Mouse (Mus musculus) heart, adult 9 months (tissue): ENCODE data around the gene Dnah7a.
"Not testable (repeated sequence)": the region's sequence is repeated elsewhere in the genome, so short reads cannot be mapped to it uniquely, and the experiment has no call there.

Source experiments
- DNase-seq, 2 experiments: peaks; one replicate each; pipeline ENCODE4 v3.0.0; 2022; ENCODE audit warnings: low spot score in 2 of 2

The Dnah7a gene

DNA sequence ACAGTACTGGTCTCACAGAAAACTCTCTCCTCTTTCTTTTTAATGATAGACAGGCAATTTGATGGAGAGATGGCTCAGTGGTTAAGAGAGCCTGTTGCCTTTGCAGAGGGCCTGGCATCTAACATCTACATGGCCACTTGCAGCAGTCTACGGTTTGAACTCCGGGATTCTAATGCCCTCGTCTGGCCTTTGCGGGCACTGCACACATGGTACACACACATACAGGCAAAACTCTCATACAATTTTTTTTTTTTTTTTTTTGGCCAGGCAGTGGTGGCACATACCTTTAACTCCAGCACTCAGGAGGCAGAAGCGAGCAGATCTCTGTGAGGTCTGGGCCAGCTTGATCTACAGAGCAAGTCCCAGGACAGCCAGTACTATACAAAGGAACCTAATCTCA lies 2.4 kb downstream of the Dnah7a start:
- no peak for DNase-seq

DNA sequence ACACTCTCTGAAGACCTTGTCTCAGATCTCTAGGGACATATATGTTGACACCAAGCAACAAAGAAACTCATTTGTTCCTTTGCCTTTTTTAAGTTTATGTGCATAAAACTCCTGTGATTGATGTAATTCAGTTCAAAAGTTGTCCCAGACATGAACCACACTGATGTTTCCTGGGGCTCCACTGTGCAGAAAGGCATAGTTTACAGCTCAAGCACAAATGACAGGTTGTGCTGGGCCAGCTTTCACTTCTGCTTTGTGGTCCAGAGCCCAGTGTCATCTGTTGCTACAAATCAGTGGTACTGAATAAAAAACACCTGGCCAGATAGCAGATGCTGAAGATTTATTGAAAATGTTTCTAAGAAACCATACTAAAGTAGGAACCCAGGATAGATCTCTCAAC lies 42.3 kb downstream of the Dnah7a start:
- DNase-seq: not testable (repeated sequence)

DNA sequence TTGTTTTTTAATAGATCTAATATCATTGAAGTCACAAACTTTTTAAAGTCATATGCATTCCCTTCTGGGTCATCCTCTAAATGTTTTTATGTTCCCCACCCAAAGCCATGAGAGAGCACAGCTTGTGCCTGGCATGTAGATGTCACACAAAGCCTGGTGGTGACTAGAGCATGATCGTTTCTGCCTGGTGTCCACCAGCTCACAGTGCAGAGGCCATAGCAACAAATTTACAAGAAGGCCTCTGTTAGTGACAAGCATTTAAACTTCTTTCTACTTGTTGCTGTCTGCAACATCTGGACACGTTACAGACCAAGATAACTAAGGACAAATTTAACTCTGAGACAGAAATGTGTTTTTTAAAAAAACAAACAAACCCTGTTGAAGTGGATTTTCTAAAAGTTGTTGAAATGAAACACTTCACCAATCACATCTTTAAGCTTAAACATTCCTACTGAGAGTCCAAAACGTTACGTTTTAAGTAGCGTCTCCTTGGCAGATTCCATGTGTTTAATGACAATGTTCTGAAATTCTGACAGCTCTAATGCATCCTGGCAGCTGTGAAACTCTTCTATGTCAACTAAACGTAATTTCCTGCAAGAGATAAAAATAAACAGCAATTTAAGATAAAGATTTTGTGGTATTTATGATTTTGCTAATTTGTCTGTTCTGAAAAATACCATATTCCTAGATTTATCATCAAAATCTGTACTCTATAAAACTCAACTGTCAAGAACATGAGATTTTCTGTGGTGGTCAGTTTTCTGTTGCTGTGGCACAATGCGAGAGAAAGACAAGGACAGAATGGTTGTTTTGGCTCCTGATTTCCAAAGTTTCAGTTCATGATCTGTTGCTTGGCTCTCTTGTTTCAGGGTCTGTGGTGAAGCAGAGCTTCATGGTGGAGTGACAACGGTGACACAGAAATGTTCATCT lies 66.5 kb downstream of the Dnah7a start:
- no peak for DNase-seq

DNA sequence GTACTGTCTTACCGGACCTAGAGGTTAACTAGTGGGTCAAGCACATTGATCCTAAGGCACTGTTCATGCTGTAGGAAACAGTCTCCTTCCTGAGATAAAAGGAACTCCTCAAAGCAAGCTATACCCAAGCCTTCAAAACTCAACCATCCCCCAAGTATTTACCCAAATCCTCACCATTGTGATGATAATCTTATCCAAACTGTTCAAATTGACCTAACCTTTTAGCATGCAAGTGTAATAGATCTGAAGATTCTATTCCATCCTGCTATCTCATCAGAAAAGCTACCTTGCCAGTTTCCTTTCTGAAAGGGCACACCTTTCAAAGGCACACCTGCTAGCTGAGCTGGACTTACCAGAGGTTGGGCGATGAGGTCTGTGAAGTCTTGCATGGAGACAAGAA lies 70.9 kb downstream of the Dnah7a start:
- DNase-seq: not testable (repeated sequence)

DNA sequence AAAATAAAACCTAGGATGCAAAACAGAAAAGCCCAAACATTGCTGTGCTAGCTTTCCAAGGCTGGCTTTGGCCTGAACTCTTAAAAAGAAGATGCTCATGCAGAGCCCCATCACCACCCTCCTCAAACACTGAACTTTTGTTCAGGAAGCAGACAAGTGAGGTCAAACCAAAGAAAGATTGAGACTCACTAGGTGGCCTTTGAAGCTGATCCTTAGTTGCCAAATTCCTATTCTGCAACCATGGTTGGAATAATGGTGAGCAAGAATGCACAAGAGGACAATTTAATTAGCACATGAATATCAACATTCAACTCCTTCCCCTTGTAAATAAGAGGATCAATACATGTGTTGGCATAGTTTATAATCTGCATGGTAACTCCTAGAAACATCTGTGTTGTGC lies 74.5 kb downstream of the Dnah7a start:
- not testable (repeated sequence) for DNase-seq

DNA sequence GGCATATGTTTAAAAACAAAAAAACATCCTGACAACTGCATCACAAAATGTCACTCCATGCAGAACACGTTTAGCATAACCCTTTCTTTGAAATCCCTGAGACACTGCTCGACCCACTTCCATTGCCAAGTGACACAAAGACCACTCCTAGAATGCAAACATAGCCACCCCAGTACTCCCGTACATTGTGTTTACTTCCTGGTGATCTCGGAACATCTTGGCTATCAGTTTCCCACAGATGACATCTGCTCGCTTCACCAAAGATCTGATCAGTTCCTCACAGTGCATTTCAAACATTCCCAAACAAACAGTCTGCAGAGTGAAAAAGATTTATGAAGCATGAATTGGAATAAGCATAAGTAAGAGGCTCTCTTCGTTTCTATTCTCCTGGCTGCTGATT lies 76.6 kb downstream of the Dnah7a start:
- no peak for DNase-seq

DNA sequence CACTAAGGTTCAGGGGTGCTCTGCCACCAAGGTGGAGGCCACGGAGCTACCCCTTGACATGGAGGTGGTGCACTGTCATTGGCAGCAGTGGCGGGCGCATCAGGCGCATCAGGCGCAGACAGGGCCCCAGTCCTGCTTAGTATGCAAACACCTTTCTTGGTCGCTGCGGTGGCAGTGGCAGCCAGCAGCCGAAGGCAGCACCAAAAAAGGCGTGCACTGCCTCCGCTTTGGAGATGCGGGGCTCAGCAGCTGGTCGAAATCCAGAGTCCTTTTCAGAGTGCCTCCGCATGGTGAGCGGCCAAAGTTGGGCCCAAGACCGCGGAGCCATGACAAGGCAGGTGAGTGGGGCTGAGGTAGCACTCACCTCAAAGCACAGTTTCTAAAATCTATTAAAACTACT lies 93.1 kb downstream of the Dnah7a start:
- DNase-seq: no peak

DNA sequence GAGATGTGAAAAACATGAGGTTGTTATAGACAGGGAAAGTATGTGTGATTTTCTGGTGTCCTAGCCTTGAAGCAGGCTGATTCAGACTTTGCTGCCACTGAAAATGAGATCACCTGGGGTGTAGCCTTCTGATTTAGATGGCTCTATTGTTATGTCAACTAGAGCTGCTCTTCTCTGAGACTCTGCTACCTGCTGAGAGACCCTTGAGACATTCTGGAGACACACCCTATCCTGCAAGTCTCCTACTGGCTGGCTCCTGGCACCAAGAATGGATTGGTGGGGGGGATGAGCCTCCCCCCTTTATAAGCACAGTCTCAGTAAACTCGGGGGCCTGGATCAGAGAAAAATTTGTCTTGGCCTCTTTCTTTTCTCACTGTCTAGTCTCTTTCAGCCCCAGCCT lies 125.3 kb downstream of the Dnah7a start:
- DNase-seq: not testable (repeated sequence)

DNA sequence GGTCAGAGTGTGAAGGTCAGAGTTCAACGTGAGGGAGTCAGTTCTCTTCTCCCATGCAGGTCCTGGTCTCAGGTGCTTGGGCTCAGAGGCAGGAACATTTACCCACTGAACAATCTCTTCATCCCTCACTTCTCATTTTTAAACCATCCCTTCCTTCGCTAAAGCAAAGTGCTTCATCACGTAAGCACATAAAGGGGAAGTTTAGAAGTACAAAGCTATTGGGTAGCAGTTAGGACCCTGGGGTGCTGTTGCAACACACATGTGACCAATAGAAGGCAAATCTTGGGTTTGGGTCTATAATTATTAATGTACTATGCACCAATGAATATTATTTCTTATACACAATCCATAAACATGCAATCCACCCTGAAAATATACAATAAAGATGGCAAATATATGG lies 148.7 kb downstream of the Dnah7a start:
- not testable (repeated sequence) for DNase-seq

DNA sequence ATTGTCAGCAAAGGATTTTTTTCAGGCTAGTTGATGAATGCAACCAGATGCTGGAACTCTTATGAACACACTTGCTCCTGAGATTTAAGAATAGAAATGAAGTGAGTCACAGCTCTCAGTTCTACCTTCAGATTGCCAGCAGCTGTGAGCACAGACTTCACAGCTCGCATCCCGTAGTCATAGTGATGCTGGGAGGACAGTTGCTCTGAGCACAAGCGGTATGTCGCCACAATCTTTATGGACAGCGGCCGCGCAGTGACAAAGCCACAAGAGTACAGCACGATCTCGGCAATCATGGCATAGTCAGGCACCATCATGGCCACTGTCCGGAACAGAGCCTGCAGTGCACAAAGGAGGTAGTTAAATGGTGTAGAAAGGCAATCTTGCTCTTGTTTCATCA lies 159.6 kb downstream of the Dnah7a start:
- not testable (repeated sequence) for DNase-seq

DNA sequence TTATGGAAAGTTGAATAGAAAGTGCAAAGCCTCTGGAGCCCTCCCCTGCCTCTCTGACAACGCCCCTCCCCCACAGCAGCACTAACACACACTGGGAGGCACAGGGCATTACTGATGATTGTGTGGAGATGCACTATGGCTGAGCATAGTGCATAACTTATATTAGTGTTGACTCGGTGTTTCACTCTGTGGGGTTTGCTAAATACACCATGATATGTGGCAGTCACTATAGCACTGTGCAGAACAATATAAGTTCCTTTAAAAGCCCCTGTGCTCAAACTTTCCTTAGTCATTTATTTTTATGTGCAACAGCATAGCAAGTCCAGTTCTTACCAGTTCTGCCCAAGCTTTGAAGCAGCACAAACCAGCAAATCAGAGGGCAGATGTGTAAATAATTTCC lies 168.2 kb downstream of the Dnah7a start:
- not testable (repeated sequence) for DNase-seq

DNA sequence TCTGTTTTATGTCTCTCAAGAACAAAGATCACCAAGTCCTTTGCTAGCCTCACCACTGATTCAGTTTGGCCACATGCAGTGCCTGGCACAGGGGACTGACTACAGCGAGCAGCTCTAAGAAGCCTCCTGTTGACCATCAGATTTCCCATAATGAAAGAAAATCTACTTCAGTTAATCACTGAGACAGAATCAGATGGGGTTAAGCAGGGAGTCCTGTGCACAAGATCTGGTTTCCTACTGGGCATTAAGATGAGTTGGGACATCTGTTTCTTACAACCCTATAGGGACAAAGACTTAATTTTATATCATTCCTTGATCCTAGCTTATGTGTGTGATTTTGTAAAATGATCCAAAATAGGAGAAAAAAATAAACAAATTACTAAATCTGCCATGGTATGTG lies 171.8 kb downstream of the Dnah7a start:
- DNase-seq: not testable (repeated sequence)

DNA sequence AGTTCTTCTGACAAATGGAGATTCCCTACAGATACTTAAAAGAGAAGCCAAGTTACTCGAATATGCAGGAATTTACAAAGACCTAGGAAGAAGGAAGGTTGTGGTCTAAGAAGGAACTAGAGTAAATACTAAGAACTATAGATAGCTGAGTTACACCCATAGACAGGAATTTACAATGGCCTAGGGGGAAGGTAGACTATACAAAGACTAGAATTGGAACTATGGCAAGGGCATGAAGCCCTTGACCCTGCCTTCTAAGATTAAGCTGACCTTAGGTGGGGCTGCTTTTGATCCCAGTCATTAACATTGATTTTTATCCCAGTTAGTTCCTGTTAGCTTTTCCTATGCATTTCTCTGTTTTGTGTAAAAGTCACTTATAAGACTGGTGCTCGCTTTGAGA lies 180.6 kb downstream of the Dnah7a start:
- not testable (repeated sequence) for DNase-seq

DNA sequence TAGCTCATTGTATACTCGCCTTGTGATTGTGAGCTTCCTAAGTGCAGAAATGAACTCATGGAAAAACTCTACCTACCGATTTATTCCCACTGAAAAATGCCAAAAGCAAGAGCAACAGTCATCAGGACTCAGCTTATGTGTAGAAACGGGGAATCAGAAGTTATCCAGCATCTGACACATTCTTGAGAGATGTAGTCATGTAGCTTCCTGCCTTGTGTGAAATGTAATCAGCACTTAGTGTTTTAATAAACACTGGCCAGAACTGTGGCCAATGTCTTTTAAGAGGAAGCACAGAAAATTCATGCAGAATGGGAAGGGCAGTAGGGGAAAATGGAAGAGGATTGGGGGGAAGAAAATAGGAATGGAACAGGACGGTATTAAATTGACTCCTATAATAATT lies 232.9 kb downstream of the Dnah7a start:
- no peak for DNase-seq

DNA sequence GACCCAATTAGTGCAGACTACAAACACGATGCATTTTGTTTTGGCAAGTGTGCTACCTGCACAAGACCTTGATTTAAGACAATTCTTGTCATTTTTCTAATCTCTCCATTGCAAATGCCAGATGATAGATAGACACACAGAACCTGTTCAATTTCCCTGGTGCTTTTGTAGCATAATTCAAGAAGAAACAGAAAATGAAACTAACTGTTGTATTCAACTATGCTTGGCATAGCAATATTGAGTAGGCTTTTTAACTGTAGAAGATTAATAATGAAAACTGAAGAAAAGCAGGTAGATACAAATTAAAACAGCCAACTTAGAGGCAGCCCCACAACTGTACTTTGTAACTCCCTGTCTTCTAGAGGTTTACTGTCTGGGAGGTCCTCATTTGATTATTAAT lies 234.5 kb downstream of the Dnah7a start:
- DNase-seq: not testable (repeated sequence)

DNA sequence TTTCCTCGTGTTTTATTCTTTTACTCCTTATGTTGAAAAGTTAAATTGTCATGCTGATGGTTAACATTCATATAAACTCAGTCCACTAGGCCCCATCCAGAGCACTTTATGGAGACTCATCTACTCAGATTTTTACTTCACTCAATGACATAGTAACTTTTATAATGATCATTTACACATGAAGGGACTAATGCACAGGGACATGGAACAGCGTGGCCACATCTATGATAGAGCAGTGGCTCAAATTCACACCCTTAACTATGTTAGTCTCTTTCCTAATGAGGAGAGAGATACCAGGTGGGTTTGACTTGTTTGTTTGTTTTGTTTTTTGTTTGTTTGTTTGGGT lies 239.3 kb downstream of the Dnah7a start:
- no peak for DNase-seq

DNA sequence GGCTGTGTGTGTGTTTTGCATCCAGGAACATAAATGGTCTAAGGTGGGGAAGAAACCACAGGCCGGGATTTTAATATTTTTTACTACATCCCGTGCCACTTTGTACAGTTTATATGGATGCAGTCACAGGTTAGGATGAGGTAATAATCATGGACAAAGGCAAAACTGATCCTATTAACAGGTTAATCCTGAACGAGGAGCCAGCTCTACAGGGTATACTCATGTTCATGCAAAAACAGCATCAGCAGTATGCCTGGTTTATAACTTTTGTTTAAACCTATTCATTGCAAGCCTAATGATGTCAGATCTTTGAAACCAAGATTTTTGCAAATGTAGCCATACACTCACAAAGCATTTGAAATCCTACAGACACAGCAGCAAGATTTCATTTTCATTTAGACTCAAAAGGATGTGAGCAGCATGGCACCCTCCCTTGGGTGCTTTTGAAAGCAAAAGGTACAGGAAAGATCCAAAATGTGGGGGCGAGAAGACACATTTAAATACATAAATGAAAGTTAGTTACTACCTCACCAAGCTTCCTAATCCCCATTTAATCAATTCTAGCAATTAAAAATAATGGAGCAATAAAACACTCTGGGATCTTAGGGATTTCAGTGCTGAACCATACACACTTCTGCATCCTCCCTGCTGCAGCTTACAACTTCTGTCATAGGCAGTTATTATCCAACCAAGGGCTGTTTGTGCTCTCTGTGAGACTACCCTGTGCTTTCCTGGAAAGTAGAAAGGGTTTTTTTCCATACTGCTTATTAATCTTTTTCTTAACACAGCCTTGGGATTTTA lies 239.9 kb downstream of the Dnah7a start:
- DNase-seq: not testable (repeated sequence)

DNA sequence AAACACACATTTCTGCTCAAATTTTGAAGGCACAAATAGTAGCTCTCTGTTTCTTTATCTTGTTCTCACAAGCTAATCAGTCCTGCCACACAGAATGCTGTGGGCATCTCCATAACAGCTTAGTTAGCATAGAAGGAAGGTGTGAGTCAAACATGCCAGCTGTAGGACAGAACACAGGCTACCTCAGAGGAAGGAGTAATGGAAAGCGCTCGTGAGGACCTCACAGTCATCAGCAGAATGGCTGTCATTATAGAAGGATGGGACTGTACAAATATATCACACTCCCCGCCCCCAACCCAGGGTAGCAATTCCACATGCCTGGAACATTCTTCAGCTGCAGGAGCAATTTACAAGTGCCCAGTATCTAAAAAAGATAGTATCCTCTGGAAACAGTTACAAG lies 267.4 kb downstream of the Dnah7a start:
- not testable (repeated sequence) for DNase-seq

DNA sequence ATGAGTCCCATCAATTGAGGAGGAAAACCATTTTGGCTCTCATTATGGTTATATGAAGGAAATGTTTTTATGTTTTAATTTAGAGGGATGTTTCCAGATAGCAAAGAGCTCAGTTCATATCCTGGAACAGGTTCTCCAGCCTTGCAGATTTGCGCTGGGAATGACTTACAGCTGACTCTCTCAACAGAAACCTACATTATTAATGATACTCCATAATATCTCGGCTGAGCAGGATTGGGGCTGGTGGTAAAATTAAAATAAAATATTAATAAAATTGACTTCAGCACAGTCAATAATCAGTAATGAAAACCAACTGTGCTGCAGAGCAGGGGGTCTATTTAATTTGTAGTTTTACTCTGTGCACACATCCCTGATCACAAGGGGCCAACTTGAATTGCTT lies 274.2 kb downstream of the Dnah7a start:
- not testable (repeated sequence) for DNase-seq

DNA sequence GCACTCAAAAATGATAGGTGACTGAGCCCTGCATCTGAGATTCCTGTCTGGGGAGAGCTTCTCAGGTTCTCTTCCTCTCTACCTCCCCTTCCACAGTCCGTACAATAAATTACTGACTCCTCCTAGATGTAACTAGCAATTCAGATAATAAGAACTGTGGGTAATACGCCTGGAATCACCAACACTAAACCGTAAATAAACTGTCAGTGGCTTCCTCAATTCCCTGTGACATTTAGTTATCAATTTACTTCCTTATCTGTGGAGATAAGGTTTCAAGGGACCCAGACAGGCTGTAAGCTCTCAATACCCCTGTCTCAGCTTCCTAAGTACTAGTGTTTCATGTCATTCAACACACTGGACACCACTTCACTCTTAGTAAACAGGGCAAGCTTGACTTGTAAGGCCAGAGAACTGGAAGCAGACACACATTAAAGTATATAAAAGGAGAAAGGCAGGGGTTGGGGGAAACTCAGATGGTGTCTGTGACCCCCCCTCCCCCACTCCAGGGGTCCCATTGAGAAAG lies 300.7 kb downstream of the Dnah7a start:
- DNase-seq: no peak

DNA sequence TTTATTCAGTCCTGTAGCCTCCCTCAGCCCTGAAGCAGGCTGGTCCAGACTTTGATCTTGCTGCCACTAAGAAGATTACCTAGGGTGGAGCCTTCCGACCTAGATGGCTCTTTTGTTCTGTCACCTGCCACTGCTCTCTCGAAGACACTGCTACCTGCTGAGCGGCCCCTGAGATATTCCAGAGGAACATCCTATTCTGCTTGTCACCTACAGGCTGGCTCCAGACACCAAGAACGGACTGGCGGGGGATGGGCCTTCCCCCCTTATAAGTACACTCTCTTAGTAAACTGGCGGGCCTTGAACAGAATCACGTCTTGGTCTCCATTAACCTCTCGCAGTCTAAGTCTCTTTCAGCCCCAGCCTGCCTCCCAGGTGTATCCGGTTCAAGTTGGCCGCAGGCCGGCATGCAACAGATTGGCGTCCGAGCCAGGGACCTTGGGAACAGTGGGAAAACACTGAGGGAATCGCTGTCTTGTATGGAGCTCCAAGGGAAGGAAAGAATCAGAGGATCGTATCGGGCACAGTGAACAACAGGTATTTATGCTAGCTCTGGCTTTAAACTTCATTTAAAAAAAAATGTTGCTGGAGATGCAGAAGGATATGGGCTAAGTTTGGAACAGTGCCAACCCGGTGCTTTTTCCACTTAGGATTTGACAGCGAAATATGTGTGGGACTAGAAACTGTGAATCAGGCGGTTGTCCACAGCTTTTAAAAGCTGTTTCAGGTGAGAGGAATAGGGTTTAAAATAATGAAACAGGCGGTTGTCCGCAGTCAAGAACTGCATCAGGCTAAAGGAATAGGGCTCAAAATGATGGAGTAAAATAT lies 312.4 kb downstream of the Dnah7a start:
- peak in 1 of 2 experiments; percentile 12 for DNase-seq

DNA sequence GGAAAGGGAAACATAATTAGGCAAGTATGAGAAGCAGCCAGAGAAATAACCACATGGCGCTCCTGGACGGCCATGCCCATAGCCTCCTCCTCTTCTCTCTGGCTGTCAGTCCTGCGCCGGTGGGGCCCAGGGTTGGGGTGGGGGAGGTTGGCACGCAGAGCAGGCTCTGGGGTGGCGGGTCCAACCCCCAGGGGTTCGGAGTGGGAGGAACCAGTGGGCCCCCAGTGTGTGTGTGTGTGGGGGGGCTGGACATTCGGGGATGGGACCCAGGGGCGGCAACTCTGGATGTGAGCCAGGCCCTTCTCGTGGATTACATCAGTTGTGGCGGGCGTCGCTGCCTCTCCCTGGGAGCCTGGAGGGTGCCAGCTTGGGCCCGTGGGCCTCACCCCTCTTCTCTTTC lies 317.8 kb downstream of the Dnah7a start:
- DNase-seq: no peak
